Mouse (Mus musculus) embryonic facial prominence, embryonic 14.5 days (tissue): ENCODE measurements around the gene Ube2l3. TPM values are rescaled to one million over a fixed set of nuclear protein-coding genes. Genes with fewer than 3 reads are reported as not detected.
A peak's percentile ranks its signal among the peaks of the same experiment; 100 is the strongest.

ENCODE experiments used
- ATAC-seq: fragments of 200-750 bp; cut with Nextera tagmentation; 2 replicates; pipeline ENCODE4 v1.8.0; 2017; ENCODE audit warnings: low read depth, moderate number of reproducible peaks, moderate TSS enrichment
- DNase-seq: peaks from one replicate; pipeline ENCODE4 v3.0.0-alpha.2; 2015; ENCODE audit warnings: low spot score
- H3K27ac ChIP-seq: fragments of 300-500 bp; sonication (generic); replicated peaks from 2 replicates; pipeline ENCODE4 v1.5.1; 2014; ENCODE audit warnings: low read depth, mild to moderate bottlenecking, low read length, moderate library complexity
- H3K27me3 ChIP-seq: fragments of 300-500 bp; sonication (generic); replicated peaks from 2 replicates; pipeline ENCODE4 v1.6.1; 2014; ENCODE audit warnings: low read length; ENCODE audit not compliant: control insufficient read depth, insufficient read depth
- H3K36me3 ChIP-seq: fragments of 300-500 bp; sonication (generic); 2 replicates; pipeline ENCODE4 v1.6.1; 2014; ENCODE audit warnings: low read length, mixed read lengths; ENCODE audit not compliant: control insufficient read depth, insufficient read depth
- H3K4me1 ChIP-seq: fragments of 300-500 bp; sonication (generic); 2 replicates; pipeline ENCODE4 v1.6.1; 2014; ENCODE audit warnings: antibody characterized with exemption, low read length; ENCODE audit not compliant: control insufficient read depth, insufficient read depth
- H3K4me2 ChIP-seq: fragments of 300-500 bp; sonication (generic); 2 replicates; pipeline ENCODE4 v1.6.1; 2014; ENCODE audit warnings: low read depth, mild to moderate bottlenecking, low read length, moderate library complexity, mixed read lengths
- H3K4me3 ChIP-seq: fragments of 300-500 bp; sonication (generic); 2 replicates; pipeline ENCODE4 v1.5.1; 2014; ENCODE audit warnings: low read depth, mild to moderate bottlenecking, low read length
- H3K9ac ChIP-seq: fragments of 300-500 bp; sonication (generic); 2 replicates; pipeline ENCODE4 v1.6.1; 2014; ENCODE audit warnings: low read depth, mild to moderate bottlenecking, low read length, moderate library complexity, mixed read lengths
- H3K9me3 ChIP-seq: fragments of 300-500 bp; sonication (generic); 2 replicates; pipeline ENCODE4 v1.6.1; 2016; ENCODE audit warnings: low read length; ENCODE audit not compliant: control insufficient read depth
- WGBS: fragments of 180-500 bp; shearing (Covaris S2); extraction: QIAGEN DNeasy Blood & Tissue Kit; methylation state at CpG from one replicate; pipeline ENCODE4 v1.1.7; 2014; 5-methylcytosine and 5-hydroxymethylcytosine counted together
- polyA plus RNA-seq: library from polyadenylated mRNA; unstranded; fragments of >200 nt; fragmentation: Nextera tagmentation; extraction: Ambion mirVana; gene quantifications from 2 replicates; pipeline ENCODE4 v1.2.1, GENCODE M21; 2014

Ube2l3 gene
- polyA plus RNA-seq, 1 experiment from 2014 or later: 301 TPM

DNA sequence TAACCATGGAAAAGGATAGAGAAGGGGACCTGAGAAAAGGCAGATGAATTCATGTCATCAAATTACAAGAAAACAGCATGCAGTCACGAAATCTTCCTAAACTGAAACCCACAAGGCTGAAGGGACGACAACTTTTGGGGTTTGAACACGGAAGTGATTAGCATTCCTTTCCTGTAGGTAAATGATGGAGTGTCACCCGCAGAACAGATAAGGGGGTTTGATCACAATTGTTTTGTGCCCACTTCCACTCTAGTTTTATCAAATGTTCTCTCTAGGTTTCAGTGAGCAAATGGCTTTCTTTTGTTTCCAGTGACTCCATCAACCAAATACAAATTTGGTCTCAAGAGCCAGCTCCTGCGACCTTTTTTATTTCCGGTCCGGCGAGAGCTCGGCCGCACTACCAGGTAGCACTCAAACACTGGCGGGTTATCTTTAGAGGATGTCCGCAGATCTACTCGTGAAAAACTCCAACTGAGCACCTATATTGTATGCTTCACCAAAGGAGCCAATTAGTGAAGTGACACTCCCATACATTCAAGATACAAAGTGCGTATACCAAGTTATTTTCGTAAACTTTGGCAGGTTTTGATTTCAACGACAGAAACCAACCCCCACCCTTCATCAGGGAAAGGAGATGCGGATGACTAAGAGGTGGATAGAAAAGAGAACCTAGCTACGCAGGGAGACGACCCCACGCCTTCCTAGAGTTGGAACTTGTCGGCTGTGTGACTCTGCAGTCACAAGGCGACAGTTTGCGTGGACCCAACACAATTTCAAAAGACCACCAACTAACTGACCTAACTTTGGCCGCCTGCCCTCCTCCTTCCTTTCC, 2.1 kb downstream of the Ube2l3 start:
- no peaks in the 10 kb centered on the region for H3K27me3 ChIP-seq
- H3K36me3 ChIP-seq: 0 out of 2 replicates have a peak, but pooled peaks cover 8% of the 10 kb centered on the region
- peaks cover 7% of the 10 kb centered on the region; the same call in 1 of the 2 replicates for H3K4me1 ChIP-seq
- ATAC-seq (no peak), DNase-seq (no peak)
- peak overlapping the region; percentile 99 for H3K4me3 ChIP-seq
- H3K27ac ChIP-seq: peak overlapping the region; percentile 86
- H3K9ac ChIP-seq: peak overlapping the region; percentile 100
- H3K9me3 ChIP-seq: no peaks in the 10 kb centered on the region
- peak overlapping the region; percentile 65 for H3K4me2 ChIP-seq
- 4% methylated on average over 24 of the region's 24 CpGs for WGBS

DNA sequence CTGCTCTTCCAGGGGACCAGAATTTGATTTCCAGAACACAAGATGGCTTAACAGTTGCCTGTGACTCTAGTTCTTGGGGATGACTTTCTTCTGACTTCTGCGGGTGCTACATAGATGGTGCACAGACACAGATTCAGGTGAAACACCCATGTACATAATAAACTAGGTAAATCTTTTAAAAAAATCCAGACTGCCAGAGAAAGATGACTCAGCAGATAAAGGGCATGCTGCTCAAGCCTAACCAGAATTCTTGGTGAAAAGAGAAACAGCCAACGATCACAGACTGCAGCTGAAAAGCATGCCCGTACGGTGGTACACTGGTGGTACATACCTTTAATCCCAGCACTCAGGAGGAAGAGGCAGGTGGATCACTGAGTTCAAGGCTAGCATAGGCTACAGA, 8.6 kb downstream of the Ube2l3 start:
- H3K4me1 ChIP-seq: no peaks in the 10 kb centered on the region
- DNase-seq (no peak), ATAC-seq (no peak)
- H3K27ac ChIP-seq: no peak overlapping the region
- no peak overlapping the region for H3K4me3 ChIP-seq
- no peak overlapping the region for H3K9ac ChIP-seq
- no peaks in the 10 kb centered on the region for H3K27me3 ChIP-seq
- no peaks in the 10 kb centered on the region for H3K9me3 ChIP-seq
- 93% methylated on average over 4 of the region's 4 CpGs for WGBS
- H3K4me2 ChIP-seq: no peak overlapping the region
- 0 out of 2 replicates have a peak, but pooled peaks cover 8% of the 10 kb centered on the region for H3K36me3 ChIP-seq

DNA sequence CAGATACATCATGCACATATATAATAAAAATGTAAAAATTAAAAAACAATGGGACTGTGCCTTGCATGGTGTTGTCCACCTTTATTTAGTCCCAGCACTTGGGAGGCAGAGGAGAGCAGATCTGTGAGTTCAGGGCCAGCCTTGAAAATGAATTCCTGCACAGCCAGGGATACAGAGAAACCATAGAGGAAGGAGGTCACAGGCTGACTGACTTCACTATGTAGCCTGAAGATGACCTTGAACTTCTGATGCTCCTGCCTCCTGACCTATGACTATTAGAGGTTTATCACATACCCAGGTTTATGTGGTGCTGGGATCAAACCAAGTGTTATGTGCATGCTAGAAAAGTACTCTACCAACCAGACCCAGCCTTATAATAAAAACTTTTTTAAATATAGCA, 17.0 kb downstream of the Ube2l3 start:
- Histone ChIP-seq H3K4me2 (no peak overlapping the region), H3K27ac (no peak overlapping the region), H3K4me3 (no peak overlapping the region), H3K9ac (no peak overlapping the region), H3K4me1 (no peaks in the 10 kb centered on the region), H3K27me3 (no peaks in the 10 kb centered on the region), H3K9me3 (0 out of 2 replicates have a peak, but pooled peaks cover 5% of the 10 kb centered on the region), H3K36me3 (peaks cover 20% of the 10 kb centered on the region)
- ATAC-seq (no peak), DNase-seq (no peak)

DNA sequence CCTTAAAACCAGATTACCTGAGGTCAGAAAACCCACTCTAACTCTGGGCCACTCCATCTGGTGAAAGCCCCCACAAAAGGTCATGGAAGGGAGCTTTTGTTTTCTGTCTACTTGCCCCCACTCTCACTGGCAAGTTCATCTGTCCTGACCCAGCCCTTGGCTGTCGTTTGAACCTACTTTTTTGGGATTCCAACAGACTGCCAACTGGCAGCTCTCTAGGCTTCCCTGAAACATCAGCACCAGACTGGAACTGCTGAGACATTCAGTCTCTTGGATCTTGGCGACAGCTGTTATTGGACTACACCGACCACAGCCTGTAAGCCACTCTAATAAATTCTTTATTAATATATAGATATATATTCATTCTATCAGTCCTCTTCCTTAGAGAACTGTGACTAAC, 19.4 kb downstream of the Ube2l3 start:
- H3K4me2 ChIP-seq: no peak overlapping the region
- 0 out of 2 replicates have a peak, but pooled peaks cover 5% of the 10 kb centered on the region for H3K9me3 ChIP-seq
- no peak for ATAC-seq
- H3K27me3 ChIP-seq: no peaks in the 10 kb centered on the region
- no peak overlapping the region for H3K9ac ChIP-seq
- H3K27ac ChIP-seq: no peak overlapping the region
- no peak overlapping the region for H3K4me3 ChIP-seq
- 79% methylated on average over 3 of the region's 3 CpGs for WGBS
- H3K36me3 ChIP-seq: peaks cover 25% of the 10 kb centered on the region
- no peaks in the 10 kb centered on the region for H3K4me1 ChIP-seq
- DNase-seq: no peak

- no peak for DNase-seq
- 78% methylated on average over 2 of the region's 2 CpGs for WGBS
- H3K27ac ChIP-seq: no peak overlapping the region
Observed at GRCm38 (mm10) chr16:17182136-17182535, 20.3 kb downstream of the Ube2l3 start.

GRCm38 (mm10) chr16:17181382-17181781, 21.1 kb downstream of the Ube2l3 start:
- DNase-seq (no peak), ATAC-seq (no peak)

More at GRCm38 (mm10) chr16:17182136-17182535, 20.3 kb downstream of the Ube2l3 start:
- Histone ChIP-seq H3K36me3 (peaks cover 21% of the 10 kb centered on the region), H3K27me3 (no peaks in the 10 kb centered on the region), H3K4me3 (no peak overlapping the region), H3K9ac (no peak overlapping the region), H3K9me3 (0 out of 2 replicates have a peak, but pooled peaks cover 5% of the 10 kb centered on the region), H3K4me2 (no peak overlapping the region), H3K4me1 (no peaks in the 10 kb centered on the region)
- ATAC-seq: no peak

DNA sequence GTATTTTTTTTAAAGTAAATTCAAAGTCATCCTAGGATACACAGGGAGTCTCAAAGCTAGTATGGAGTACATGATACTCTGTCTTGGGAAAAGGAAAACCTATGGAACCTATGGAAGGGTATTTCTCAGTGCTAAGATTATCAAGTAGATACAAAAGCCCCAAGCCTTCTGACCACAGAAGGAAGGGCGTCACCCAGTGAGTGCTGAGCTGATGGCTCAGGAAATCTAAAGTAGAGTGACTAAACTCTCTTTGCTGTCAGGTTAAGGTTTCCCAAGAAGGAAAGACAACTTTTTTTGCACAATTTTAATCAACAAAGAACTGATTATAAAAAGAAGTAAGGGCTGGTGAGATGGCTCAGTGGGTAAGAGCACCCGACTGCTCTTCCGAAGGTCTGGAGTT, 22.7 kb downstream of the Ube2l3 start:
- Histone ChIP-seq H3K27ac (no peak overlapping the region), H3K27me3 (no peaks in the 10 kb centered on the region), H3K36me3 (peaks cover 29% of the 10 kb centered on the region), H3K4me1 (no peaks in the 10 kb centered on the region), H3K9ac (no peak overlapping the region), H3K4me2 (no peak overlapping the region), H3K9me3 (no peaks in the 10 kb centered on the region), H3K4me3 (no peak overlapping the region)
- WGBS: 93% methylated on average over 3 of the region's 3 CpGs
- no peak for DNase-seq
- ATAC-seq: no peak

More at GRCm38 (mm10) chr16:17181382-17181781, 21.1 kb downstream of the Ube2l3 start:
- Histone ChIP-seq H3K9me3 (0 out of 2 replicates have a peak, but pooled peaks cover 5% of the 10 kb centered on the region), H3K36me3 (peaks cover 20% of the 10 kb centered on the region), H3K4me1 (no peaks in the 10 kb centered on the region), H3K9ac (no peak overlapping the region), H3K4me2 (no peak overlapping the region), H3K27ac (no peak overlapping the region), H3K27me3 (no peaks in the 10 kb centered on the region), H3K4me3 (no peak overlapping the region)
- 82% methylated on average over 4 of the region's 4 CpGs for WGBS

- H3K9ac ChIP-seq: no peak overlapping the region
- DNase-seq: no peak
- peaks cover 40% of the 10 kb centered on the region for H3K36me3 ChIP-seq
- H3K4me1 ChIP-seq: no peaks in the 10 kb centered on the region
- no peak overlapping the region for H3K4me3 ChIP-seq
- WGBS: 100% methylated on average over 1 of the region's 1 CpGs
- no peaks in the 10 kb centered on the region for H3K9me3 ChIP-seq
- H3K27me3 ChIP-seq: no peaks in the 10 kb centered on the region
- no peak overlapping the region for H3K27ac ChIP-seq
- ATAC-seq: no peak
- no peak overlapping the region for H3K4me2 ChIP-seq
Observed at GRCm38 (mm10) chr16:17177623-17178170, 24.8 kb downstream of the Ube2l3 start.
